Mouse (Mus musculus): ENCODE data around the gene Syne1.

DNA sequence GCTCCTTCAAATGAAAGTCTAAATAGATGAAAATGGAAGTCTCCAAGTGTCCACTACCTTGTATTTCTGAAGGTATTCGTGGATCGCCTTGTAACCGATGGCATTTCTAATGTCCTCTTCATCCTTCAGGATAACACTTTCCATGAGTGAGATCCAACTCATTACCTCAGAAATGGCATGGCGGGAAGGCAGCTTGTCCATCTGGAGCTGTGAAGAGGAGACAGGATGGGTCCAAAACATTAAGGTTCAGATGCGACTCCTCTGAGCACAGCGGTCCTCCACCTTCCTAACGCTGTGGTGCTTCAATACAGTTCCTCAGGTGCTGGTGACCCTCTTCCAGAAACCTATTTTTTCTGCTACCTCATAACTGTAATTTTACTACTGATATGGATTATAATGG, 426.5 kb downstream of the Syne1 start:
- TF ChIP-seq CTCF (IDR thresholded peaks at IDR 0.05; ENCODE audit: borderline replicate concordance, insufficient read depth, low read length) (no peak), POLR2A (IDR thresholded peaks at IDR 0.05; ENCODE audit: low read depth, low read length) (no peak)
